Mouse (Mus musculus): ENCODE results near the gene Ptcd1. TPM values are rescaled to one million over a fixed set of nuclear protein-coding genes. Genes with fewer than 3 reads are reported as not detected.
"Not testable (repeated sequence)": the region's sequence is repeated elsewhere in the genome, so short reads cannot be mapped to it uniquely, and the experiment has no call there.

The Ptcd1 gene
- polyA plus RNA-seq, 1 experiment, result 10.3 TPM

- under 1% methylated on average over 28 of the region's 28 CpGs for WGBS
- no peak for DNase-seq (ENCODE audit: low read depth, low spot score)
These were observed 376 bp upstream of the Ptcd1 start for GRCm38 (mm10) chr5:145167306-145167661.

- WGBS, result 74% methylated on average over 15 of the region's 15 CpGs
- DNase-seq (ENCODE audit: low read depth, low spot score), result no peak
These were observed 1.7 kb downstream of the Ptcd1 start for GRCm38 (mm10) chr5:145165184-145165583.

- no peak for DNase-seq (ENCODE audit: low read depth, low spot score)
- 37% methylated on average over 3 of the region's 3 CpGs for WGBS
These were observed 2.2 kb downstream of the Ptcd1 start for GRCm38 (mm10) chr5:145164710-145165109.

- WGBS, result 94% methylated on average over 14 of the region's 14 CpGs
- DNase-seq (ENCODE audit: low read depth, low spot score), result no peak
These were observed 5.5 kb downstream of the Ptcd1 start for GRCm38 (mm10) chr5:145161361-145161760.

- 93% methylated on average over 5 of the region's 5 CpGs for WGBS
- DNase-seq (ENCODE audit: low read depth, low spot score), result no peak
These were observed 14.2 kb downstream of the Ptcd1 start for GRCm38 (mm10) chr5:145152690-145153089.

- no peak for DNase-seq (ENCODE audit: low read depth, low spot score)
- 91% methylated on average over 6 of the region's 6 CpGs for WGBS
These were observed 17.6 kb downstream of the Ptcd1 start for GRCm38 (mm10) chr5:145149294-145149693.

- DNase-seq (ENCODE audit: low read depth, low spot score), result no peak
- WGBS, result 73% methylated on average over 5 of the region's 5 CpGs
These were observed 19.2 kb downstream of the Ptcd1 start for GRCm38 (mm10) chr5:145147748-145148147.

GRCm38 (mm10) chr5:145140611-145141010, 26.3 kb downstream of the Ptcd1 start:
- whole genome bisulfite sequencing, result under 1% methylated on average over 18 of the region's 18 CpGs
- DNase-seq (ENCODE audit: low read depth, low spot score), result no peak

- DNase-seq (ENCODE audit: low read depth, low spot score), result peak; percentile 74
These were observed 27.1 kb downstream of the Ptcd1 start, which contains the start of the genes Pdap1 and Bud31 for GRCm38 (mm10) chr5:145139571-145140519. Pdap1 (minus strand) TSS chr5:145140238. Bud31 (plus strand) TSS chr5:145140362.

GRCm38 (mm10) chr5:145138836-145139235, 28.1 kb downstream of the Ptcd1 start:
- 2% methylated on average over 6 of the region's 6 CpGs for WGBS
- no peak for DNase-seq (ENCODE audit: low read depth, low spot score)

More at GRCm38 (mm10) chr5:145139571-145140519, 27.1 kb downstream of the Ptcd1 start, which contains the start of the genes Pdap1 and Bud31:
- WGBS, result under 1% methylated on average over 84 of the region's 84 CpGs

- 90% methylated on average over 6 of the region's 6 CpGs for WGBS
- not testable (repeated sequence) for DNase-seq (ENCODE audit: low read depth, low spot score)
These were observed 33.6 kb downstream of the Ptcd1 start for GRCm38 (mm10) chr5:145133275-145133674.

- 62% methylated on average over 3 of the region's 3 CpGs for WGBS
- DNase-seq (ENCODE audit: low read depth, low spot score), result no peak
These were observed 35.9 kb downstream of the Ptcd1 start for GRCm38 (mm10) chr5:145130995-145131394.

GRCm38 (mm10) chr5:145130191-145130590, 36.7 kb downstream of the Ptcd1 start:
- 73% methylated on average over 11 of the region's 11 CpGs for WGBS

GRCm38 (mm10) chr5:145129773-145130172, 37.1 kb downstream of the Ptcd1 start:
- WGBS, result 82% methylated on average over 4 of the region's 6 CpGs
- not testable (repeated sequence) for DNase-seq (ENCODE audit: low read depth, low spot score)

More at GRCm38 (mm10) chr5:145130191-145130590, 36.7 kb downstream of the Ptcd1 start:
- no peak for DNase-seq (ENCODE audit: low read depth, low spot score)

GRCm38 (mm10) chr5:145129124-145129523, 37.8 kb downstream of the Ptcd1 start:
- WGBS, result 87% methylated on average over 4 of the region's 4 CpGs
- no peak for DNase-seq (ENCODE audit: low read depth, low spot score)

GRCm38 (mm10) chr5:145126580-145126979, 40.3 kb downstream of the Ptcd1 start:
- 90% methylated on average over 9 of the region's 9 CpGs for WGBS
- no peak for DNase-seq (ENCODE audit: low read depth, low spot score)

- no peak for DNase-seq (ENCODE audit: low read depth, low spot score)
- WGBS, result 92% methylated on average over 19 of the region's 19 CpGs
These were observed 43.5 kb downstream of the Ptcd1 start for GRCm38 (mm10) chr5:145123396-145123795.

- WGBS, result 72% methylated on average over 7 of the region's 7 CpGs
- no peak for DNase-seq (ENCODE audit: low read depth, low spot score)
These were observed 46.0 kb downstream of the Ptcd1 start for GRCm38 (mm10) chr5:145120921-145121320.

- 96% methylated on average over 2 of the region's 2 CpGs for WGBS
- DNase-seq (ENCODE audit: low read depth, low spot score), result no peak
These were observed 47.5 kb downstream of the Ptcd1 start for GRCm38 (mm10) chr5:145119385-145119784.

- no peak for DNase-seq (ENCODE audit: low read depth, low spot score)
- WGBS, result 90% methylated on average over 5 of the region's 5 CpGs
These were observed 48.4 kb downstream of the Ptcd1 start for GRCm38 (mm10) chr5:145118461-145118860.

GRCm38 (mm10) chr5:145118005-145118404, 48.9 kb downstream of the Ptcd1 start:
- no peak for DNase-seq (ENCODE audit: low read depth, low spot score)
- WGBS, result 48% methylated on average over 6 of the region's 6 CpGs

All from large intestine, adult 2 months (tissue).